Mouse (Mus musculus) liver, embryonic 11.5 days (tissue): Measurements from ENCODE around the gene Mllt10. TPM values are rescaled to one million over a fixed set of nuclear protein-coding genes. Genes with fewer than 3 reads are reported as not detected.

Source experiments
- ATAC-seq: fragments of 200-750 bp; cut with Nextera tagmentation; replicated peaks from 2 replicates; pipeline ENCODE4 v1.8.0; 2017; ENCODE audit warnings: moderate number of reproducible peaks, mild to moderate bottlenecking, moderate TSS enrichment, moderate library complexity; ENCODE audit not compliant: low FRiP score
- DNase-seq: peaks from one replicate; pipeline ENCODE4 v3.0.0-alpha.2; 2017; ENCODE audit warnings: low spot score
- H3K27ac ChIP-seq: fragments of 300-500 bp; sonication (generic); 2 replicates; pipeline ENCODE4 v1.5.1; 2014; ENCODE audit warnings: mild to moderate bottlenecking, low read depth, low read length, control low read depth
- H3K27me3 ChIP-seq: fragments of 300-500 bp; sonication (generic); replicated peaks from 2 replicates; pipeline ENCODE4 v1.6.1; 2014; ENCODE audit warnings: low read length, mixed read lengths; ENCODE audit not compliant: control insufficient read depth, insufficient read depth
- H3K36me3 ChIP-seq: fragments of 300-500 bp; sonication (generic); 2 replicates; pipeline ENCODE4 v1.6.1; 2014; ENCODE audit warnings: mild to moderate bottlenecking, low read length, moderate library complexity, mixed read lengths; ENCODE audit not compliant: control insufficient read depth, insufficient read depth
- H3K4me1 ChIP-seq: fragments of 300-500 bp; sonication (generic); replicated peaks from 2 replicates; pipeline ENCODE4 v1.6.1; 2014; ENCODE audit warnings: low read length, mixed read lengths; ENCODE audit not compliant: control insufficient read depth, insufficient read depth
- H3K4me2 ChIP-seq: fragments of 300-500 bp; sonication (generic); 2 replicates; pipeline ENCODE4 v1.6.1; 2014; ENCODE audit warnings: mild to moderate bottlenecking, control low read depth, moderate library complexity
- H3K4me3 ChIP-seq: fragments of 300-500 bp; sonication (generic); 2 replicates; pipeline ENCODE4 v1.5.1; 2014; ENCODE audit warnings: low read depth, low read length, control low read depth
- H3K9ac ChIP-seq: fragments of 300-500 bp; sonication (generic); 2 replicates; pipeline ENCODE4 v1.6.1; 2014; ENCODE audit warnings: low read depth, low read length, control low read depth
- H3K9me3 ChIP-seq: fragments of 300-500 bp; sonication (generic); 2 replicates; pipeline ENCODE4 v1.6.1; 2016; ENCODE audit warnings: low read length, inconsistent platforms, mixed read lengths; ENCODE audit not compliant: control insufficient read depth
- WGBS: fragments of 180-500 bp; shearing (Covaris S2); extraction: QIAGEN DNeasy Blood & Tissue Kit; methylation state at CpG from one replicate; pipeline ENCODE4 v1.1.7; 2014; 5-methylcytosine and 5-hydroxymethylcytosine counted together
- polyA plus RNA-seq: library from polyadenylated mRNA; unstranded; fragments of >200 nt; fragmentation: Nextera tagmentation; extraction: Ambion mirVana; gene quantifications from 2 replicates; pipeline ENCODE4 v1.2.1, GENCODE M21; 2014

The Mllt10 gene
- polyA plus RNA-seq, 1 experiment from 2014 or later: 39.9 TPM

DNA sequence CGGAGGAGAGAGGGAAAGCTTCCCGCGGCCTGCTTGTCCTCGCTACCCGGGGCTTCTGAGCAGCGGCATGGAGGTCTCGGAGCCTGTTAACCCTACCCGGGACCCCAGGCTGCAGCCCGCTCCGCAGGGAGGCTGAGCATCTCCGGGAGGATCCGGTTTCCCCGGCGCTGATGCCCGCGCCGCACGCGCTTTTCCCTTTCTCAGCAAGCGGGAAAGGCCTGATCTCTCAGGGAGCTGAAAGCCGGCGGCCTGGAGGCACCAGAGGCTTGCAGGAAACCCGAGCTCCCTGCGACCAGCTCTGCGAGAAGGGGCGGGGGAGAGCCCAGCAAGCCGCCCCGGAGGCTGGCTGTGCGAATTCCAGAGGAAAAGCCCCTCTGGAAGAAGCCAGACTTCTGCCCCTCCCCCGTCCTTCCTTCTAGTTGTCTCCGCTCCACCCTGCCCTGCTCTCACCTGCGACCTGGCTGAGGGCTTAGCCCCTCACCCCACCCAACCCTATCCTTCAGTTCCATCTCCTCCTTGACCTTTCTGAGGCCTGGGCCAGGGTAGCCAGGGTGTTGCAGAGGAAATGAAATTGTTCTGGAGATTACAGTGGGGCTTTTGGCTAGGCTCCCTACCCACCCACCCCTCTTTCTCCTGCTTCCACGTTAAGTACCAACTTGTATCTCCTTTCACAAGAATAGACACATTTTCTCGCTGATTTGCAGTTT is 23.1 kb upstream of the Mllt10 start:
- Histone ChIP-seq H3K4me2 (peak overlapping the region; percentile 82), H3K9ac (peak overlapping the region; percentile 60), H3K9me3 (no peaks in the 10 kb centered on the region), H3K27me3 (peaks cover 42% of the 10 kb centered on the region), H3K4me1 (peaks cover 16% of the 10 kb centered on the region), H3K4me3 (peak overlapping the region; percentile 46), H3K36me3 (no peaks in the 10 kb centered on the region), H3K27ac (no peak overlapping the region)
- DNase-seq: peak; percentile 70
- no peak for ATAC-seq
- WGBS: 6% methylated on average over 34 of the region's 34 CpGs

DNA sequence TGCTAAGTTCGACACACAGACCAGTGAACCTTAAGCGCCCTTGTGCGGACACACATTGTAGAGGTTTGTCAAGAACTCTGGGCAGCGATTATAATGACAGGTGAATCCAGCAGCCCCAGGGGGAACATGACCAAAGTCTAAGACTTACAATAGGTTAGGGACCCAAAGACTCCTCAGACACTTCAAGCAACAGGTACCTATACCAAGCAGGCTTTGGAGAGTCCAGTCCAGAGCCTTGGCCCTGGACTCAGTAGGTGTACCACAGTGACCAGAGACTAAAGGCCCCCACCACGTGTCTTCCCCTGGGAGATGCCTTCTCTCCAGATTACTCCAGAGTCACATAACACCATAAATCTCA is 22.5 kb upstream of the Mllt10 start:
- peak; percentile 36 for DNase-seq
- Histone ChIP-seq H3K9ac (no peak overlapping the region), H3K27me3 (peaks cover 42% of the 10 kb centered on the region), H3K4me2 (no peak overlapping the region), H3K36me3 (no peaks in the 10 kb centered on the region), H3K27ac (no peak overlapping the region), H3K4me3 (no peak overlapping the region), H3K4me1 (peaks cover 13% of the 10 kb centered on the region), H3K9me3 (no peaks in the 10 kb centered on the region)
- WGBS: 67% methylated on average over 5 of the region's 5 CpGs
- no peak for ATAC-seq

DNA sequence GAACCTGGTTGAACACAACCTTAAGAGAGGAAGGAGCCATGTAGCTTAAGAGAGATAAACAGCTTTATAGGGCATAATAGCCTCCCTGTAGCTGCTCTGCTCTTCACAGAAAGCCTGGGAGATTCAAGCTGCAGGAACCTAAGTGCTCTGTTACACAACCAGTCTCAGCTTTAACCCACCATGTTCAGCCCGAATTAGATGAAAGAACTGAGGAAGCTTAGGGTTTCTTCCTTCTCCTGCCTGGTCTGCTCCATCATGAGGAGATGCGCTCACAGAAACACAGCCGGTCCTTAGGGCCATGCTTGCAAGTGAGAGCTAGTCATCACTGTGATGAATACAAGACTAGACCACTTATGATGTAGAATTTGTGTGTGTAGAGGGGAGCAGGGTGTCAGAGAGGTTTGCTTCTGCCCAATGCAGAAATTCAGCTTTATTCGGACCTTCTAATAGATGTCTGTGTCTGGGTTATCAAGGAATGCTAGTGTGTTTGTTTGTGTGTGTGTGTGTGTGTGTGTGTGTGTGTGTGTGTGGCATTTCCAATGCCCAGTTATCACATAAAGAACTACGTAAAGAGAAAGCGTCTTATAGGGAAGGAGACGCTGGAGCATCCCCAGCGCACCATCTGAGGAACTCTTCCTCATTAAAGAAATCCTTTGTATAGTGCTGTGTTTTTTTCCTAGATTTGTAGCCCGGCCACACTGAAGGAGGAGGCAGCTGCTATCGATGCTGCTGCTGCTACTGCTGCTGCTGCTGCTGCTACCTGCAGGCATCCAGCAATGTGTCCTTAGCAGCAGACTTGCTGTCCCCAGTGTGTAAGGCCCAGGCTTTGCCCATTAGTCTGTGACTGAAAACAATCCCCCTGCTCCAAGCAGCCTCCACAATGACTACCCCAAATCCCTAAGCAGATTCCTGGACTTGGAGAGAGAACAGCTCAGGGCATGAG is 21.6 kb upstream of the Mllt10 start:
- WGBS: 59% methylated on average over 10 of the region's 10 CpGs
- H3K9me3 ChIP-seq: no peaks in the 10 kb centered on the region
- peaks cover 42% of the 10 kb centered on the region for H3K27me3 ChIP-seq
- H3K4me2 ChIP-seq: no peak overlapping the region
- peaks cover 13% of the 10 kb centered on the region for H3K4me1 ChIP-seq
- H3K27ac ChIP-seq: no peak overlapping the region; the same call in 1 of the 2 replicates
- no peak for DNase-seq
- H3K4me3 ChIP-seq: no peak overlapping the region
- H3K36me3 ChIP-seq: no peaks in the 10 kb centered on the region
- no peak for ATAC-seq
- H3K9ac ChIP-seq: no peak overlapping the region

DNA sequence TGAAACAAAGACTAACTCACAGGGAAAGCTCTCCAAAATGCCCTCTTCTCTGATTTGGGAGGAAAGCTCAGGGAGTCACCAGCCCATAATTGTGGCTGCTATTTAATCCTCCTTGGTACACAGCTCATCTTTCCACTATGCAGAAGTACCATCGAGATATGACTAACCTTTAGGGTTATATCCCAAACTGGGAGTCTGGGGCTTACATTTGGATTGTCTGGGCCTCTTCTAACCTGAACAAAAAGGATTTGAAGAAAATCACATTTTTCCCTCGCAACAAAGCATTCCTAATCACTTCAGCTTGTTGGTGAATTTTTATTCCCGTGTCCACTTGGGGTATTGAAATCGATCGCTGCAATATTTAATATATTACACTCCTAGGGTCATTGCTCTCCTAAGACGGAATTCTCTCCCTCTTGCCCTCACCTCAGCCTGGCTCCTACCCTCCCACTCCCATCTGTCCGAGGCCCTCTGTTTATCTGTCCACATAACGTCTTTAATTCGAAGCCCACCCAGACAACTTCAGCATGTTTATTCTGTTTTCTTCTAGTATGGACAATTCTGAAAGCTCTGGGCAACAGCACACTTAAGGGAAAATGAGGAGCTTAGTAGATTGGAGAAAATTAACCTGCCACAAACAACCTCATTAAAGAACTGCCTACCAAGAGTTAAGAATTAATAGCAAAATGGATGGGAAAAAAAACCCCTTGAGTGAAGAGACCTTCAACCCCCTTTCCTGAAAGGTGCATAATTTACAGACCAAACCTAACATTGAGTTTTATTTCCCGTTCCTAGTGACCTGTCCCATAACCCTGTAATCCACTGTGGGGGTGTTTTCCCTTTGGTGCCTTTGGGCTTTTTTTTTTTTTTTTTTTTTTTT is 20.4 kb upstream of the Mllt10 start:
- Histone ChIP-seq H3K9me3 (no peaks in the 10 kb centered on the region), H3K4me3 (no peak overlapping the region), H3K27me3 (peaks cover 39% of the 10 kb centered on the region), H3K27ac (no peak overlapping the region), H3K9ac (no peak overlapping the region), H3K4me2 (no peak overlapping the region), H3K36me3 (no peaks in the 10 kb centered on the region), H3K4me1 (peaks cover 17% of the 10 kb centered on the region)
- DNase-seq (no peak), ATAC-seq (no peak)
- WGBS: 78% methylated on average over 10 of the region's 10 CpGs

DNA sequence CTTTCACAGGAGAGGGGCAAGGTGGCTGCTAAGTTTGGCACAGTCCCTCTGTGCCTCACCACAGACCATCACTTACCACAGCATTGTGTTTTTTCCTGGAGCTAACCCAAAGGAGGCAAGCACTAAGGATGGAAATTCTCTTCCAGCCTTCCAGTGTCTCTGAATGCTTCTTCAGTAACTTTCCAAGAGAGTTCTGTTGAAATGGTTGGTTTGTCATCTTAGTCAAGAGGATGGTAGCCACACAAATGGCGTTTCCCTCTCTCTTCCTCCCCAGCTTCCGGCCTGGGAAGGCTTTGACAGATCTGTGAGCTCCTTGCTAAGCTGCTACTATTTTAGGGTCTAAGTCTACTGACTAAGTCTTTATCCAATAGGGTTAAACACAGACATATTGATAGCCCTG is 17.5 kb upstream of the Mllt10 start, which contains the start of gene A930004D18Rik:
Gene A930004D18Rik, minus strand, starts transcription at position 247 of the 400 bp plus-strand sequence.
- ATAC-seq (no peak), DNase-seq (no peak)
- no peaks in the 10 kb centered on the region for H3K9me3 ChIP-seq
- 39% methylated on average over 2 of the region's 2 CpGs for WGBS
- H3K4me1 ChIP-seq: peaks cover 18% of the 10 kb centered on the region
- no peak within 1 kb of the TSS for H3K27ac ChIP-seq
- H3K4me3 ChIP-seq: no peak within 1 kb of the TSS
- no peak within 1 kb of the TSS for H3K4me2 ChIP-seq
- H3K9ac ChIP-seq: no peak within 1 kb of the TSS
- H3K36me3 ChIP-seq: no peaks in the 10 kb centered on the region
- H3K27me3 ChIP-seq: peaks cover 30% of the 10 kb centered on the region

DNA sequence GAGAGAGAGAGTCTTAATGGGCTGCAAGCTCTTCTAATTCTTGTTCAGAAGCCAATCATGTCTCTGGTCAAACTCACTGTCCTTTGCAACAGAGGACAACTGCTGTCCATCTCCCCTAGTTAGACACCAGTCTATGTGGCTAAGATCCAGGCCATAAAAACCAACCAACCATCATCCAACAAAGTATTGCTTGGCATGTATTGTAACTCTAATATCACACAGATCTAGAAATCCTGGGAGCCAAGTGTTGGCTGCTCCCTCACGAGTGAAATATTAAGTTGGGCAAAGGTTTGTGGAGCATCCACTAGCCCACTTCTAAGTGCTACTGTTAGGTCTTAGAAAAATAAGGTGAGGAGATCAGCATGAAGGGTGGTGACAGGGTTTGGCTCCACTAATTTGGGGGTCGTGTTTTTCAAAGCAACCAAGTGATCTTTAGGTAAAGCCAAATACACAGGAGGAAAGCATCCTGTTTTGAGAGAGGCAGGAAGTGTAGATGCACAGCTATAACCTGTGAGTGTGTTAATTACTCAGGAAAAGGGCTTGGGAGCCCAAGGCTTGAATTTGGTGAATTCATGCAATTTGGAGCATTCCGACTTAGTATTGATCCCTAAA is 16.8 kb upstream of the Mllt10 start:
- Histone ChIP-seq H3K4me1 (peaks cover 18% of the 10 kb centered on the region), H3K9me3 (no peaks in the 10 kb centered on the region), H3K4me2 (no peak overlapping the region), H3K4me3 (no peak overlapping the region), H3K36me3 (no peaks in the 10 kb centered on the region), H3K27ac (no peak overlapping the region), H3K27me3 (peaks cover 24% of the 10 kb centered on the region), H3K9ac (no peak overlapping the region)
- no peak for DNase-seq
- no peak for ATAC-seq
- WGBS: 43% methylated on average over 3 of the region's 3 CpGs

DNA sequence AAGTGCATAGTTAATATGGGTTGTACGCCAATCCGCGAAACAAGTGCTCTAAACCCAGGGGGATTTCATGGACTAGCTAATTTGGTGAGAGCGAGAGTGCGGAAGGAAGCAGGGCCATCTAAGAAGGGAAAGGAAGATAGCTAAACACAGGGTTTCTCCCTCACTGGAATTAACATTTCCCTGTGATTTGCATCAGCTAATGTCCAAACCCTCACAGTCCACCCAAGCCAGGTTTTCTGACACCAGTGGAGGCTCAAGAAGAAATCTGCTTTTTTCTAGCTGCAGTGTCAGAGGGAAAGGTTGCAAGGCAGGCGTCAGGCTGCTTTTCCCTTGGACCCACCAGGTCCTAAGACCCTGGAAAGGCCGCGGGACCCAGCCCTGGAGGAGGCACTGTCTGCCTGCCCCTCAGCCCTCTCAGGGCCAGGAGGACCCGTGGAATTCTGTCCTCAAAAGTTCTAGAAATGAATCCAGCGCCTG is 16.1 kb upstream of the Mllt10 start:
- Histone ChIP-seq H3K36me3 (no peaks in the 10 kb centered on the region), H3K4me1 (peaks cover 18% of the 10 kb centered on the region), H3K9me3 (no peaks in the 10 kb centered on the region), H3K27me3 (peaks cover 17% of the 10 kb centered on the region), H3K4me3 (no peak overlapping the region), H3K4me2 (no peak overlapping the region; the same call in 1 of the 2 replicates), H3K27ac (no peak overlapping the region), H3K9ac (no peak overlapping the region)
- DNase-seq (no peak), ATAC-seq (no peak)
- WGBS: 58% methylated on average over 10 of the region's 10 CpGs
